Mouse (Mus musculus) midbrain, embryonic 14.5 days (tissue): ENCODE results near the gene Cd27. TPM values are rescaled to one million over a fixed set of nuclear protein-coding genes. Genes with fewer than 3 reads are reported as not detected.

Experiments used
- ATAC-seq: fragments of 200-750 bp; cut with Nextera tagmentation; 2 replicates; pipeline ENCODE4 v1.8.0; 2017; ENCODE audit warnings: moderate number of reproducible peaks, moderate library complexity; ENCODE audit not compliant: low FRiP score, low TSS enrichment
- DNase-seq: peaks from one replicate; pipeline ENCODE4 v3.0.0-alpha.2; 2015
- H3K27ac ChIP-seq: fragments of 300-500 bp; sonication (generic); replicated peaks from 2 replicates; pipeline ENCODE4 v1.5.1; 2014; ENCODE audit warnings: mild to moderate bottlenecking, low read depth, low read length, moderate library complexity
- H3K27me3 ChIP-seq: fragments of 300-500 bp; sonication (generic); 2 replicates; pipeline ENCODE4 v1.6.1; 2014; ENCODE audit warnings: low read length, control low read depth, mixed read lengths; ENCODE audit not compliant: control insufficient read depth, insufficient read depth
- H3K36me3 ChIP-seq: fragments of 300-500 bp; sonication (generic); 2 replicates; pipeline ENCODE4 v1.6.1; 2014; ENCODE audit warnings: low read length, control low read depth; ENCODE audit not compliant: control insufficient read depth, insufficient read depth
- H3K4me1 ChIP-seq: fragments of 300-500 bp; sonication (generic); 2 replicates; pipeline ENCODE4 v1.6.1; 2014; ENCODE audit warnings: mild to moderate bottlenecking, antibody characterized with exemption, low read length, control low read depth; ENCODE audit not compliant: control insufficient read depth, insufficient read depth
- H3K4me2 ChIP-seq: fragments of 300-500 bp; sonication (generic); 2 replicates; pipeline ENCODE4 v1.6.1; 2014; ENCODE audit warnings: mild to moderate bottlenecking, low read length, moderate library complexity
- H3K4me3 ChIP-seq: fragments of 300-500 bp; sonication (generic); replicated peaks from 2 replicates; pipeline ENCODE4 v1.5.1; 2014; ENCODE audit warnings: low read depth, low read length
- H3K9ac ChIP-seq: fragments of 300-500 bp; sonication (generic); replicated peaks from 2 replicates; pipeline ENCODE4 v1.6.1; 2014; ENCODE audit warnings: mild to moderate bottlenecking, low read length, moderate library complexity
- H3K9me3 ChIP-seq: fragments of 300-500 bp; sonication (generic); 2 replicates; pipeline ENCODE4 v1.6.1; 2016; ENCODE audit warnings: low read length, control low read depth, mixed read lengths; ENCODE audit not compliant: control insufficient read depth
- WGBS: fragments of 180-500 bp; shearing (Covaris S2); extraction: QIAGEN DNeasy Blood & Tissue Kit; methylation state at CpG from one replicate; pipeline ENCODE4 v1.1.7; 2014; 5-methylcytosine and 5-hydroxymethylcytosine counted together
- polyA plus RNA-seq: library from polyadenylated mRNA; unstranded; fragments of >200 nt; fragmentation: Nextera tagmentation; extraction: Ambion mirVana; gene quantifications from 2 replicates; pipeline ENCODE4 v1.2.1, GENCODE M21; 2014

The Cd27 gene
- polyA plus RNA-seq, 1 experiment from 2014 or later: 1.9 TPM

DNA sequence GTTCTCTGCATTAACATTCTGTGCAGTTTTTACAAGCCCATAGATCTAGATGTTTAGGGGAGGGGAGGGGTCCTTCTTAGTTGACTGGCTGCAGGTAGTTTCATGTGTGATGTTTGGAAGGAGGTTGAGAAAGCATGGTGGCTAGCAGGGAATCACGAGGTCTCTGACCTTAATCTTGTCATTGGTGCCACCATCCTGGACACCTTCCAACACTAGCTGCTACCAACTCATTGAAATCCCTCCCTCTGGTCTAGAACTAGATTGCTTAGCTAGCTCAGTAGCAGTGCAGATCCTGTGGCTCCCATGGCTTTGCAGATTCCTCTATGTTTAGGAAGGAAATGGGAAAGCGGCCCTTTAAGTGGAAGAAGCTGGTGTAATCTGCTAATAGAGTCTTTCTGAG lies 19.9 kb downstream of the Cd27 start:
- Histone ChIP-seq H3K27me3 (peaks cover 4% of the 10 kb centered on the region; the same call in 1 of the 2 replicates), H3K27ac (no peak overlapping the region), H3K4me3 (no peak overlapping the region), H3K4me2 (no peak overlapping the region), H3K4me1 (peaks cover 8% of the 10 kb centered on the region), H3K9ac (no peak overlapping the region), H3K9me3 (no peaks in the 10 kb centered on the region), H3K36me3 (0 out of 2 replicates have a peak, but pooled peaks cover 2% of the 10 kb centered on the region)
- WGBS: 83% methylated on average over 2 of the region's 2 CpGs
- no peak for DNase-seq
- no peak for ATAC-seq

DNA sequence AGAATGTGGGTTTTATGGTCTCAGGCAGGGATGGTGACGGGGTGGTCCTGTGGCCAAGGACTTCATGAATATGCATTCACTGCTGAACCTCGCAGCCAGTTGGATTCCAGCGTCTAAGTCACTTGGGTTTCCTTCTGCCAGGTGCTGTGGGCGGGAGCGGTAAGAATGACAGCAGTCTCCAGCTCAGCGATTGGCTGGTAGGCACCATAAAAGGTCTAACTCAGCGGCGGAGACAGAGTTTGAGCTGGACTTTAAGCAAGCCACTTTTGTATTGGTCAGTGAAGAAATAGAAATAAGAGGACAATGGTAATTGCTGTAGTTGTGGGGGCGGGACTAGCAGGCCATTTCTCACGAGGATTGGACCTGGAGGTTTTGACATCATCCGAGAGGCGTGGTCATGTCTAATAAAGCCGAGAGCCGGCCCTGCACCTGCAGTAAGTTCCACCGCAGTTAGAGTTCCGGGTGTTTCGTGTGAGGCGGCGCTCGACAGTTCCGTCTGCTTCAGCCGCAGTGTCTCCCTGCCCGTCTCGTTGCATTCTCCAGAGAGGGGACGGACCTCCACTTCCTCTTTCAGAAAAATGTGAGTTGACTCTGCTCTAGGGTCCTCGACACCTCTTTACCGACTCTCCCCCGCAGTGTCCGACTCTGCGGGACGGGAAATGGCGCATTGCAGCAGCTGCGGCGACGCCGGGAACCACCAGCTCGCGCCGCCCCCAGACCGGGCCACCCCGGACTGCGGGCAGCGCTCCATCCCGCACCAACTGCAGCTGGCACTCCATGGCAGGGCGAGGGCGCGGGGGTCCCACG lies 21.5 kb downstream of the Cd27 start, which contains the start of gene Vamp1:
Gene Vamp1 (plus strand): TSS at position 404 of the 807 bp plus-strand sequence.
- Histone ChIP-seq H3K9me3 (no peaks in the 10 kb centered on the region), H3K4me2 (peak within 1 kb of the TSS; percentile 95), H3K4me1 (peaks cover 8% of the 10 kb centered on the region), H3K36me3 (0 out of 2 replicates have a peak, but pooled peaks cover 2% of the 10 kb centered on the region), H3K9ac (peak within 1 kb of the TSS; percentile 73), H3K27me3 (peaks cover 4% of the 10 kb centered on the region; the same call in 1 of the 2 replicates), H3K27ac (peak within 1 kb of the TSS; percentile 74), H3K4me3 (peak within 1 kb of the TSS; percentile 74)
- ATAC-seq (peak; percentile 96), DNase-seq (peak; percentile 98)
- under 1% methylated on average over 48 of the region's 48 CpGs for WGBS

DNA sequence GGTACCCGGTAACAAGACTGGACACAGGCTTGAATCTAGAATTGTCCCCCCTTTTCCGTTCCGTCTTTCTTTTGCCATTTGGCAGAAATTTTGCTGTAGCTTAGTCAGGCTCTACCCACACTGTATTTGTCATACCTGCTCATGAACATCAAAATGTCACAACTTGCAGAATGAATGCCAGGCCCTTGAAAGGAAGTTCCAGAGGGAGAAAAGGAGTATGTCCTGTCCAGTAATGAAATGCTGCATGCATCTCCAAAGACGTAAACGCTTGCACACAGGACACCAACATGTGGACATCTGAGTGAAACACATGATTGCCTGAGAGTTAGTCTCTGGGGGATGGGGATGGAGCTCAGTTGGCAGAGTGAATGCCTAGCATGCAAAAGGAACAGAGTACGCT lies 23.1 kb downstream of the Cd27 start:
- WGBS: 80% methylated on average over 6 of the region's 6 CpGs

DNA sequence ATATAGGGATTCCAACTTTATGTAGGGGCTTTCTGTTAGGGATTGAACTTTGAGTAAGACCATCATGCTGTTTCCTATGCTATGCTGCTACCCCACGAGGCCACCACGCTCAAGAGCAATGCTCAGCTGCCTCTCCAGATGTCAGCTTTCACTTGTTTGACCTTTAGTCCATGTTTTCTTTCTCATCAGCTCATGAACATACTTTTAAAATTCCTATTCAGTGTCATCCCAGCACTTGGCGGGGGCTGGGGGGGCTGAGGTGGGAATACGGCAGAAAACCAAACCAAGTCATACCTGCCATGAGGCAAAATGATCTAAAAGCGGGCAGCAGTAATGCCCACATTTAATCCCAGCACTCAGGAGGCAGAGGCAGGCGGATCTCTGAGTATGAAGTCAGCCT lies 23.7 kb downstream of the Cd27 start:
- H3K27me3 ChIP-seq: peaks cover 4% of the 10 kb centered on the region; the same call in 1 of the 2 replicates
- H3K9ac ChIP-seq: no peak overlapping the region
- ATAC-seq (no peak), DNase-seq (no peak)
- no peak overlapping the region for H3K27ac ChIP-seq
- peaks cover 8% of the 10 kb centered on the region for H3K4me1 ChIP-seq
- H3K4me3 ChIP-seq: no peak overlapping the region
- H3K4me2 ChIP-seq: no peak overlapping the region
- 76% methylated on average over 6 of the region's 6 CpGs for WGBS
- no peaks in the 10 kb centered on the region for H3K9me3 ChIP-seq
- no peaks in the 10 kb centered on the region for H3K36me3 ChIP-seq

More for the DNA sequence above, 23.1 kb downstream of the Cd27 start:
- peaks cover 4% of the 10 kb centered on the region; the same call in 1 of the 2 replicates for H3K27me3 ChIP-seq
- no peak overlapping the region for H3K4me2 ChIP-seq
- no peaks in the 10 kb centered on the region for H3K36me3 ChIP-seq
- H3K4me1 ChIP-seq: peaks cover 8% of the 10 kb centered on the region
- H3K9me3 ChIP-seq: no peaks in the 10 kb centered on the region
- H3K9ac ChIP-seq: no peak overlapping the region
- H3K4me3 ChIP-seq: no peak overlapping the region
- ATAC-seq (no peak), DNase-seq (no peak)
- no peak overlapping the region for H3K27ac ChIP-seq

DNA sequence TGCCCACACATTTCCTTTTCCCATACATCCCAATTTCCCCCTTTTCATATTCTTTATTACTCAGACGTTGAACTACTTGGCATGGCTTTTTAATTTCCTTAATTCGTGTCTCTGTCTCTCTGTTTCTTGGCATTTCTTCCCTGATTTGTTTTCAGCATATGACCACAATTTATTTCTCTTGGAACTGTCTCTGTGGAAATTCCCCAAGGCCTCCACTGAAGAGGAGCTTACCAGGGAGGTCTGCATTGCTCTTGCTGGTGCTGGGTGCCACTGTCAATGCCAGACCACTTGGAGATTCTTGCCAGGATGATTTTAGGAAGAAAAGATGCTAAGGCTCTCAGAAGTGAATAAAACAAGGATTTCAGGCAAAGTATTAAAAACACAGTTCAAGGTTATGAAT lies 24.2 kb downstream of the Cd27 start:
- no peak overlapping the region for H3K4me2 ChIP-seq
- no peak overlapping the region for H3K4me3 ChIP-seq
- no peaks in the 10 kb centered on the region for H3K36me3 ChIP-seq
- WGBS: 64% methylated on average over 2 of the region's 2 CpGs
- H3K4me1 ChIP-seq: peaks cover 8% of the 10 kb centered on the region
- no peak overlapping the region for H3K9ac ChIP-seq
- no peak for DNase-seq
- no peak for ATAC-seq
- no peak overlapping the region for H3K27ac ChIP-seq
- H3K9me3 ChIP-seq: no peaks in the 10 kb centered on the region
- H3K27me3 ChIP-seq: peaks cover 4% of the 10 kb centered on the region; the same call in 1 of the 2 replicates

DNA sequence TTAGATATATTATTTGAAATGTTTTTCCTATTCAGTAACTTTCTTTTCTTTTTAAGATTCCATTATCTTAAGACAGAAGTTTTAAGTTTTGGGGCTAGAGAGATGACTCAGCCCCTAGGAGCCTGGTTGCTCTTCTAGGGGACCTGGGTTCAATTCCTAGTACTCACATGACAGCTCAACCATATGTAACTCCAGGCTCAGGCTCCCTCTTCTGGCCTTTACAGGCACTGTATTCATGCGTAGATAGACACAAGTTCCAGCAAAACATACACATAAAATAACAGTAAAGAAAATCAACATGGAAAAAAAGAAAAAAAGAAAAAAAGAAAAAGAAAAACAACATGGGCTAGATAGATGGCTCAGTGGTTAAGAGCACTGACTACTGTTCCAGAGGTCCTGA lies 26.4 kb downstream of the Cd27 start:
- Histone ChIP-seq H3K4me1 (no peaks in the 10 kb centered on the region), H3K9ac (no peak overlapping the region), H3K36me3 (no peaks in the 10 kb centered on the region), H3K9me3 (no peaks in the 10 kb centered on the region), H3K4me3 (no peak overlapping the region), H3K27me3 (peaks cover 4% of the 10 kb centered on the region; the same call in 1 of the 2 replicates), H3K27ac (no peak overlapping the region), H3K4me2 (no peak overlapping the region)
- ATAC-seq: no peak
- WGBS: 85% methylated on average over 1 of the region's 1 CpGs
- DNase-seq: no peak

DNA sequence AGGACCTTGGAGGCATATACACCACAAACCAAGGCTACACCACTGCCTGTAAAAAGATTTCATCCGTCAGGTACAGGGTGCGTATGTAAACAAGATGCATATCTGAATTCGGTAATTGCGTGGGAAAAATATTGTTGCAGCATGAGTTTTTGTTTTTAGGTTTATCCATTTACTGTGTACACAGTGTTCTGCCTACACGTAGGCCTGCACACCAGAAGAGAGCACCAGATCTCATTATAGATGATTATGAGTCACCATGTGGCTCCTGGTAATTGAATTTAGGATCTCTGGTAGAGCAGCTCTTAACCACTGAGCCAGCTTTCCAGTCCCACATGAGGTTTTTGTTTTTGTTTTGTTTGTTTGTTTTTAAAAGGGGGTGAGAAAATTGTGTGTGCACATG lies 39.6 kb downstream of the Cd27 start:
- WGBS: 87% methylated on average over 5 of the region's 5 CpGs
- ATAC-seq: no peak

DNA sequence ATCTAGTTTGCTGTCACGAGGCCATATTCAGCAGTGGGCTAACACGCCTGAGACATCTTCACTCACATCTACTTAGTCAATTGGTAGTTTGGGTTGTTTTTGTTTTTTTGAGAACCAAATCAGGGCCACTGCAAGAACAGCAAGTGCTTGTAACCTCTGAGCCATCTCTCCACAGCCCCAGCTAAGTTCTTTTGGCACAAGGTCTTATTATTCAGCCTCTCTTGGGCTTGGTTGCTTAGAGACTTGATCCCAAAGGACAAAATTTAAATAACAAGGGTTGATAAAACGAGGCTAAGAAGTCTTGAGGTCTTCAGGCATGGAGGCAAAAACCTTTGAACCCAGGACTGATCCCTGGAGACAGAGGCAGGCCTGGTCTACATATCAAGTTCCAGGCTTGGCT lies 40.5 kb downstream of the Cd27 start:
- peak; percentile 31 for DNase-seq
- Histone ChIP-seq H3K27ac (no peak overlapping the region), H3K4me3 (no peak overlapping the region), H3K27me3 (no peaks in the 10 kb centered on the region), H3K4me2 (no peak overlapping the region), H3K9ac (no peak overlapping the region), H3K36me3 (peaks cover 20% of the 10 kb centered on the region; the same call in 1 of the 2 replicates), H3K4me1 (peaks cover 10% of the 10 kb centered on the region; the same call in 1 of the 2 replicates), H3K9me3 (no peaks in the 10 kb centered on the region)
- ATAC-seq: no peak
- 21% methylated on average over 3 of the region's 3 CpGs for WGBS

More for the DNA sequence above, 39.6 kb downstream of the Cd27 start:
- no peak overlapping the region for H3K4me2 ChIP-seq
- no peak for DNase-seq
- H3K4me1 ChIP-seq: peaks cover 10% of the 10 kb centered on the region; the same call in 1 of the 2 replicates
- no peak overlapping the region for H3K4me3 ChIP-seq
- no peaks in the 10 kb centered on the region for H3K9me3 ChIP-seq
- no peaks in the 10 kb centered on the region for H3K27me3 ChIP-seq
- H3K27ac ChIP-seq: no peak overlapping the region
- no peak overlapping the region for H3K9ac ChIP-seq
- H3K36me3 ChIP-seq: peaks cover 20% of the 10 kb centered on the region; the same call in 1 of the 2 replicates
